Mouse (Mus musculus) lung, postnatal 14 days (tissue): Measurements from ENCODE around the gene 1110004F10Rik.

Source experiments
- DNase-seq: peaks from one replicate; pipeline ENCODE4 v3.0.0; 2021

Gene 1110004F10Rik

GRCm38 (mm10) chr7:116149568-116149967 lies 110.4 kb downstream of the 1110004F10Rik start:
- no peak for DNase-seq

DNA sequence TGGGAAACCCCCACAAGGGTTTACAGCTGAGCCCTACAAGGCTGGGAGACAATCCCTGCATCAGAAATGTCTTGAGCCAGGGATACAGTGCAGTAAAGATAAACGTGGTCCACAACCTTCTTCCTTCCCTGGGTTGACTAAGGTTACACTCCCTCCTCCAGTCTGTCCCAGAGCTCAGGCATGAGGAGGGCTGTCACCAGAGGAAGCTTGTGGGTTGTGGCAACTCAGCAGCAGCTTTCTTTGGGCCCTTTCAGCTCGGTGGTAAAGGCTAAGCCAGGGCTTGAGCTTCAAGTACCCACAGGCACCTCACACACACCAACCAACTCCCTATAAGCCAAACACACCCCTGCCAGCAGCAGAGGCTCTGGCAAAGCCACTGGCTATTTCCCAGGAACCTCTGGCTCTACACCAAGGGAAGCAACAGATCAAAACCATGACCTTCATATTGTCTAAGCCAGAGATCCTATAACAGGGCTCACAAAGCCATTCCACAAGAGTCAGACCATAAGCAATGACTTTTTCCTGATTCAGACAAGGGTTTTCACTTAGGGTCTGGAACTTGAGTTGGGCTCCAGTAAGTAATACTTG lies 114.7 kb downstream of the 1110004F10Rik start:
- no peak for DNase-seq
